Mouse (Mus musculus) liver, adult 2 months (tissue): ENCODE data around the gene Gm13697.
"Not testable (repeated sequence)": the region's sequence is repeated elsewhere in the genome, so short reads cannot be mapped to it uniquely, and the experiment has no call there.

ENCODE experiments used
- CTCF ChIP-seq: fragments of 200-500 bp; IDR thresholded peaks from 2 replicates; pipeline ENCODE4 v1.5.1; 2011; ENCODE audit warnings: low read depth, low read length, control low read depth
- POLR2A ChIP-seq: fragments of 200-500 bp; IDR thresholded peaks from 2 replicates; pipeline ENCODE4 v1.6.1; 2011; ENCODE audit warnings: low read length, control low read depth; ENCODE audit not compliant: insufficient read depth; ENCODE audit errors: extremely low read depth

DNA sequence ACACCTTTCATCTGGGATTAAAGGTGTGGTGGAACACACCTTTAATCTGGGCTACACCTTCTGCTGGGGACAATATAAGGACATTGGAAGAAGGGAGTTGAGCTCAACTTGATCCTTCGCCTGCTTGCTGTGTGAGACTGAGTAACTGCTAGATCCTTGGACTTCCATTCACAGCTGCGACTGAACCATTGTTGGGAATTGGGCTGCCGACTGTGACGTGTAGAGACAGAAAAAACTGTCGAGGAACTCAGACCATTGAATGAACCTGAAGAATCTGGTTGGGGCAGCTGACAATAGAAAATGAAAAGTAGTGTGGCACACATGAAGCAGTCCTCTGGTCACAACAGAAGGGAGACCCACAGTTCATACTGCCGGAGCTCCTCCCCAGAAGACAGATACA is 23.3 kb upstream of the Gm13697 start, which contains the start of gene Gm13693:
- not testable (repeated sequence) for TF ChIP-seq CTCF, POLR2A
